Mouse (Mus musculus) E14TG2a.4 (cell line): ENCODE data around the gene Mrpl39.

Source experiments
- H3K27me3 ChIP-seq: 2 replicates; pipeline ENCODE4 v1.6.1; 2014; ENCODE audit warnings: low read length, control low read depth; ENCODE audit not compliant: insufficient read depth
- H3K36me3 ChIP-seq: 2 replicates; pipeline ENCODE4 v1.6.1; 2014; ENCODE audit warnings: low read length, control low read depth; ENCODE audit not compliant: insufficient read depth
- H3K4me1 ChIP-seq: replicated peaks from 2 replicates; pipeline ENCODE4 v1.6.1; 2014; ENCODE audit warnings: low read depth, low read length, control low read depth
- H3K4me3 ChIP-seq: replicated peaks from 2 replicates; pipeline ENCODE4 v1.5.1; 2014; ENCODE audit warnings: mild to moderate bottlenecking, low read length
- H3K9me3 ChIP-seq: 2 replicates; pipeline ENCODE4 v1.6.1; 2014; ENCODE audit warnings: low read length, control low read depth
- CTCF ChIP-seq: conservative IDR thresholded peaks from 2 replicates; pipeline ENCODE4 v1.5.1; 2014; ENCODE audit warnings: low read length
- NANOG ChIP-seq: IDR thresholded peaks from 2 replicates; pipeline ENCODE4 v1.6.1; 2014; ENCODE audit warnings: borderline replicate concordance, low read length, mixed read lengths
- POU5F1 ChIP-seq: IDR thresholded peaks from 2 replicates; pipeline ENCODE4 v1.6.1; 2014; ENCODE audit warnings: low read length, borderline replicate concordance

Mrpl39 gene

GRCm38 (mm10) chr16:84706571-84706970 lies 29.0 kb downstream of the Mrpl39 start:
- no peak for TF ChIP-seq CTCF
- TF ChIP-seq POU5F1: no peak
- no peak for TF ChIP-seq NANOG
- Histone ChIP-seq H3K4me3 (no peak overlapping the region), H3K27me3 (peaks cover 50% of the 10 kb centered on the region), H3K36me3 (no peaks in the 10 kb centered on the region), H3K4me1 (peaks cover 26% of the 10 kb centered on the region), H3K9me3 (0 out of 2 replicates have a peak, but pooled peaks cover 4% of the 10 kb centered on the region)

- no peak overlapping the region for H3K4me3 ChIP-seq
- peaks cover 57% of the 10 kb centered on the region for H3K27me3 ChIP-seq
- H3K36me3 ChIP-seq: no peaks in the 10 kb centered on the region
- no peak for TF ChIP-seq NANOG
- no peak for TF ChIP-seq CTCF
- TF ChIP-seq POU5F1: no peak
- H3K4me1 ChIP-seq: peaks cover 26% of the 10 kb centered on the region
- H3K9me3 ChIP-seq: 0 out of 2 replicates have a peak, but pooled peaks cover 4% of the 10 kb centered on the region
Observed at GRCm38 (mm10) chr16:84705507-84705906, 30.0 kb downstream of the Mrpl39 start.

- TF ChIP-seq NANOG: no peak
- no peak for TF ChIP-seq CTCF
- no peak for TF ChIP-seq POU5F1
- Histone ChIP-seq H3K4me1 (peaks cover 19% of the 10 kb centered on the region), H3K9me3 (0 out of 2 replicates have a peak, but pooled peaks cover 4% of the 10 kb centered on the region), H3K4me3 (no peak overlapping the region), H3K27me3 (peaks cover 60% of the 10 kb centered on the region), H3K36me3 (no peaks in the 10 kb centered on the region)
Observed at GRCm38 (mm10) chr16:84704661-84705240, 30.8 kb downstream of the Mrpl39 start.

GRCm38 (mm10) chr16:84703769-84704660 lies 31.5 kb downstream of the Mrpl39 start:
- TF ChIP-seq NANOG (no peak), CTCF (no peak), POU5F1 (no peak)
- Histone ChIP-seq H3K4me3 (peak overlapping the region; percentile 81), H3K36me3 (no peaks in the 10 kb centered on the region), H3K9me3 (0 out of 2 replicates have a peak, but pooled peaks cover 4% of the 10 kb centered on the region), H3K27me3 (peaks cover 60% of the 10 kb centered on the region), H3K4me1 (peaks cover 15% of the 10 kb centered on the region)

GRCm38 (mm10) chr16:84703129-84703768 lies 32.3 kb downstream of the Mrpl39 start:
- 0 out of 2 replicates have a peak, but pooled peaks cover 4% of the 10 kb centered on the region for H3K9me3 ChIP-seq
- H3K4me3 ChIP-seq: peak overlapping the region; percentile 81
- H3K27me3 ChIP-seq: peaks cover 65% of the 10 kb centered on the region
- H3K36me3 ChIP-seq: no peaks in the 10 kb centered on the region
- TF ChIP-seq POU5F1 (no peak), CTCF (no peak), NANOG (no peak)
- peaks cover 15% of the 10 kb centered on the region for H3K4me1 ChIP-seq

GRCm38 (mm10) chr16:84702230-84703128 lies 33.1 kb downstream of the Mrpl39 start:
- H3K4me1 ChIP-seq: peaks cover 10% of the 10 kb centered on the region
- TF ChIP-seq POU5F1 (no peak), CTCF (no peak), NANOG (no peak)
- peak overlapping the region; percentile 81 for H3K4me3 ChIP-seq
- no peaks in the 10 kb centered on the region for H3K36me3 ChIP-seq
- peaks cover 64% of the 10 kb centered on the region for H3K27me3 ChIP-seq
- H3K9me3 ChIP-seq: 0 out of 2 replicates have a peak, but pooled peaks cover 4% of the 10 kb centered on the region

- H3K9me3 ChIP-seq: 0 out of 2 replicates have a peak, but pooled peaks cover 4% of the 10 kb centered on the region
- no peak for TF ChIP-seq NANOG
- no peak for TF ChIP-seq POU5F1
- TF ChIP-seq CTCF: no peak
- no peak overlapping the region for H3K4me3 ChIP-seq
- peaks cover 59% of the 10 kb centered on the region for H3K27me3 ChIP-seq
- H3K4me1 ChIP-seq: peaks cover 10% of the 10 kb centered on the region
- no peaks in the 10 kb centered on the region for H3K36me3 ChIP-seq
Observed at GRCm38 (mm10) chr16:84701041-84701440, 34.5 kb downstream of the Mrpl39 start.

- H3K4me3 ChIP-seq: no peak overlapping the region
- peaks cover 8% of the 10 kb centered on the region for H3K4me1 ChIP-seq
- peaks cover 41% of the 10 kb centered on the region for H3K27me3 ChIP-seq
- no peak for TF ChIP-seq NANOG
- no peaks in the 10 kb centered on the region for H3K36me3 ChIP-seq
- H3K9me3 ChIP-seq: no peaks in the 10 kb centered on the region
Observed at GRCm38 (mm10) chr16:84698708-84699107, 36.8 kb downstream of the Mrpl39 start.
